Mouse (Mus musculus): ENCODE measurements around the gene 6330409D20Rik.

DNA sequence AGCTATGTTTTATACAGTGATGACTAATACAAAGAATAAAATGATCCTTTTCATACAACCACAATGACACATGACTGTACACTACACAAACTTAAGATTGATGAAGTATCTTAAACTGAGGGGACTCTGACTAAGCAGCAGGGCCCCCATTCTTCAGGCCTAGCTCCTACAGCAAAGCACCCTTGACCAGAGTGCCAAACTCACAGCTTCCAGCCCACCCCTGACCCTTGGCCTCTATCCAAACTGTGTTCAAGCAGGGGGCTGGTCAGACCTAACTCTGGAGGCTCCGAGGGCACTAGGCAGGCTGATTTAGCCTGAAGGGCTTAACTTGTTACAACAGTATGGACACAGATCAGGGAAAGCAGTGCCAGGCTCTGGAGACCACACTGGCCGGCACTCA is 47.8 kb upstream of the 6330409D20Rik start:
- no peak for TF ChIP-seq CTCF (conservative IDR thresholded peaks at IDR 0.05; ENCODE audit: insufficient read depth, insufficient read length, low read depth, low read length)
- no peak for TF ChIP-seq POLR2A (IDR thresholded peaks at IDR 0.05; ENCODE audit: low read depth, low read length)
